Mouse (Mus musculus): ENCODE data around the gene Gm21983. TPM values are rescaled to one million over a fixed set of nuclear protein-coding genes. Genes with fewer than 3 reads are reported as not detected.

Gm21983 gene
- polyA plus RNA-seq, 2 experiments = 0.62 to 5.2 TPM

DNA sequence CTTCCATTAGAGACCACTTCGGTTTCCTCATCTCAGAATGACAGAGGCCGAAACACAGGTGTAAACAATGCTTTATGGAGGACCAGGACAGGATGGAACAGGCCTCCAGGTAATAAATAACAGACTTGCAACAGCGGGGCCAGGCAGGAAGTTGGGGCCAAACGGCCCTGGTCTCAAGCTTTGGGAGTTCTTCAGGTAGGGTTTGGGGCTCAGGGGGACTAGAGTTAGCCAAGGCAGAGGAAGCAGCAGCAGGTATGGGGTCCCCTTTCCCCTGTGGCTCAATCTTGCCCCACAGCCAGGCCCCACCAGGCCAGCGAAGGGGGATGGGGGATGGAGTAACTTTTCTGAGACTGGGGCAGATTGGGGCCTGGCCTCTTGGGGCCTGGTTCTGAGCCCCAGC, 12.5 kb downstream of the Gm21983 start:
- no peak overlapping the region for H3K9ac ChIP-seq (ENCODE audit: low read depth, low read length, severe bottlenecking)
- 82% methylated on average over 5 of the region's 5 CpGs for WGBS
- no peak overlapping the region for H3K27ac ChIP-seq (replicated peaks; ENCODE audit: low read depth, low read length)

DNA sequence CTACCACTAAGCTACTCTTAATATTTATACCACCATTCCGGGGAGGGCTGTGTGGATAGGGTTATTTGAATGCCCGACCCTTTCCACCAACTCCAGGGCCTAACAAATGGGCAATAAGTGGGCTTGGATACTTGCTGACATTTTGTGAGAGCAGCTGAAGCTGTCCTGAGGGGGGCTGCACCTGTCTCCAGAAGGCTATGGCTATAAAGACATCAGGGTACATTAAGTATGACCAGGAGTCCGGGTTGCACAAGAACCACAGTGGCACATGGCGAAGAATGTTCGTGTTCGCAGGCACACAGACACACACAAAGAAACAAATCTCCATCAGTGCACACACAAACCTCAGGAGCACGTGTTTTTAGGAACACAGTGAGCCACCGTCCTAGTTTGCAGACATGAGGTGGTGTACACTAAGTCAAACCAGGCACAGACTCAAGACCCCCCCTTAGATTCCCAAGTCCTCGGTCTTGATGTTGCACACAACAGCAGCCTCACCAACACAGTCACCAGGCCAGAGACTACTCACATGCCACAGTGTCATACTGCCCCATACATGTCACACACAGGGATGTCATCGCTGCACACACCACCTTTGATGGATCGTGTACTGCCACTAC, 13.3 kb downstream of the Gm21983 start:
- Histone ChIP-seq H3K36me3 (ENCODE audit: control insufficient read depth, insufficient read depth, low read length) (peaks cover 58% of the 10 kb centered on the region), H3K9ac (ENCODE audit: low read depth, low read length, severe bottlenecking) (peak overlapping the region; percentile 86; the same call in 1 of the 2 replicates), H3K9me3 (ENCODE audit: control insufficient read depth, low read length) (no peaks in the 10 kb centered on the region), H3K4me3 (replicated peaks; ENCODE audit: low read length) (peak overlapping the region; percentile 66), H3K4me1 (ENCODE audit: control insufficient read depth, insufficient read depth, low read length) (peaks cover 29% of the 10 kb centered on the region), H3K27me3 (ENCODE audit: control insufficient read depth, insufficient read depth, low read length) (no peaks in the 10 kb centered on the region), H3K27ac (replicated peaks; ENCODE audit: low read depth, low read length) (peak overlapping the region; percentile 92), H3K4me2 (replicated peaks; ENCODE audit: low read depth, low read length, severe bottlenecking) (peak overlapping the region; percentile 72)
- 76% methylated on average over 11 of the region's 11 CpGs for WGBS
- DNase-seq (ENCODE audit: low spot score) = no peak
- no peak for ATAC-seq (ENCODE audit: low FRiP score, low read depth)
- TF ChIP-seq POLR2A (IDR thresholded peaks at IDR 0.05; ENCODE audit: borderline replicate concordance, extremely low read depth, insufficient read depth, insufficient read length) = no peak

More for the DNA sequence above, 12.5 kb downstream of the Gm21983 start:
- no peak for TF ChIP-seq POLR2A (IDR thresholded peaks at IDR 0.05; ENCODE audit: borderline replicate concordance, extremely low read depth, insufficient read depth, insufficient read length)
- H3K36me3 ChIP-seq (ENCODE audit: control insufficient read depth, insufficient read depth, low read length) = peaks cover 58% of the 10 kb centered on the region
- DNase-seq (ENCODE audit: low spot score) = no peak
- H3K27me3 ChIP-seq (ENCODE audit: control insufficient read depth, insufficient read depth, low read length) = no peaks in the 10 kb centered on the region
- H3K4me1 ChIP-seq (ENCODE audit: control insufficient read depth, insufficient read depth, low read length) = peaks cover 22% of the 10 kb centered on the region
- no peak overlapping the region for H3K4me2 ChIP-seq (replicated peaks; ENCODE audit: low read depth, low read length, severe bottlenecking)
- H3K9me3 ChIP-seq (ENCODE audit: control insufficient read depth, low read length) = no peaks in the 10 kb centered on the region
- no peak overlapping the region for H3K4me3 ChIP-seq (replicated peaks; ENCODE audit: low read length)
- ATAC-seq (ENCODE audit: low FRiP score, low read depth) = no peak

DNA sequence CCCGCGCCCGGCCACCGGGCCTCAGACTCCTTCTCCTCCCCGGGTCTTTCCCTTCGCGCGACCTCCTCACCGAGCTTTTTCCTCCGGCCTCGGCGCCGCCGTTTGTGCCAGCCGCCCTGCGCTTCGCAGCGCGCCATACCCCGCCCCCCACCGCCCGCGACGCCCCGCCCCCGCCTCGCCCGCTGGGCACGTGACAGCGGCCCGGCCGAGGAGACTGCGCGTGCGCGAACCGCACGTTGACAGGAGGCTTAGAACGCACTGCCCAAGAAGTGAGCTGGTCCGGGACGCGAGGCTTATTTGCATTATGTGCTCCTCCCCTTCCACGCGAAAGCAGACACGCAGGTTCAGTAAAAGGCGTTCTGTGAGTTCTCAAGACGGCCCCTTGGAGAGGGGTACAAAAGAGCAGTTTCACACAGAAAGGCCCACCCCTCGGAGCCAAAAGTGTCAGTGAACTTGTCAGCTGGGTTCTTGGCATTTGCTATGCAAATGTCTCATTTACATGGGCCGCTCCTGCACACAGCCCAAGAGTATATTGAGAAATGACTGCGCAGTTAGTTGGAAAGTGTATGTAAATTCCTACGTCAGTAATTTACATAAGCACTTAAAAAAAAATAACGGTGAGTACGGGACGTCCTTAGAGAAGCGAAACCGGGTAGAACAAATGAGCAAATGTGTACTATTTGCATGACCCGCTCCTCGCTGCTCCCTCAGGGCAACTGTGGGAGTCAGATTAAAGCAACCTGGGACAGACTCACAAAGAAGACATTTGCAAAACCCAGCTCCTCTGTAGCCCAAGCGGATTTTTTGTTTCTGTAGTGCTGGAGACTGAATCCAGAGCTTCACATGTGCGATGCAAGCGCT, 14.0 kb downstream of the Gm21983 start, which contains the start of gene Egln2:
Egln2 (minus strand) TSS at position 189 of the 861 bp plus-strand sequence.
- no peaks in the 10 kb centered on the region for H3K27me3 ChIP-seq (ENCODE audit: control insufficient read depth, insufficient read depth, low read length)
- no peak for TF ChIP-seq POLR2A (IDR thresholded peaks at IDR 0.05; ENCODE audit: borderline replicate concordance, extremely low read depth, insufficient read depth, insufficient read length)
- H3K36me3 ChIP-seq (ENCODE audit: control insufficient read depth, insufficient read depth, low read length) = peaks cover 58% of the 10 kb centered on the region
- peak within 1 kb of the TSS; percentile 72 for H3K4me2 ChIP-seq (replicated peaks; ENCODE audit: low read depth, low read length, severe bottlenecking)
- peak; percentile 89 for ATAC-seq (ENCODE audit: low FRiP score, low read depth)
- H3K9ac ChIP-seq (ENCODE audit: low read depth, low read length, severe bottlenecking) = peak within 1 kb of the TSS; percentile 86
- DNase-seq (ENCODE audit: low spot score) = peak; percentile 90
- H3K9me3 ChIP-seq (ENCODE audit: control insufficient read depth, low read length) = no peaks in the 10 kb centered on the region
- H3K4me1 ChIP-seq (ENCODE audit: control insufficient read depth, insufficient read depth, low read length) = peaks cover 29% of the 10 kb centered on the region
- peak within 1 kb of the TSS; percentile 66 for H3K4me3 ChIP-seq (replicated peaks; ENCODE audit: low read length)
- peak within 1 kb of the TSS; percentile 92 for H3K27ac ChIP-seq (replicated peaks; ENCODE audit: low read depth, low read length)
- WGBS = 1% methylated on average over 44 of the region's 61 CpGs

GRCm38 (mm10) chr7:27166229-27166613, 14.7 kb downstream of the Gm21983 start:
- Histone ChIP-seq H3K27ac (replicated peaks; ENCODE audit: low read depth, low read length) (peak overlapping the region; percentile 92), H3K4me1 (ENCODE audit: control insufficient read depth, insufficient read depth, low read length) (peaks cover 29% of the 10 kb centered on the region), H3K9me3 (ENCODE audit: control insufficient read depth, low read length) (no peaks in the 10 kb centered on the region), H3K36me3 (ENCODE audit: control insufficient read depth, insufficient read depth, low read length) (peaks cover 54% of the 10 kb centered on the region), H3K4me3 (replicated peaks; ENCODE audit: low read length) (peak overlapping the region; percentile 66), H3K9ac (ENCODE audit: low read depth, low read length, severe bottlenecking) (peak overlapping the region; percentile 86), H3K4me2 (replicated peaks; ENCODE audit: low read depth, low read length, severe bottlenecking) (peak overlapping the region; percentile 72), H3K27me3 (ENCODE audit: control insufficient read depth, insufficient read depth, low read length) (no peaks in the 10 kb centered on the region)
- TF ChIP-seq POLR2A (IDR thresholded peaks at IDR 0.05; ENCODE audit: borderline replicate concordance, extremely low read depth, insufficient read depth, insufficient read length) = no peak
- ATAC-seq (ENCODE audit: low FRiP score, low read depth) (peak; percentile 84), DNase-seq (ENCODE audit: low spot score) (peak; percentile 87)
- WGBS = 1% methylated on average over 27 of the region's 43 CpGs

DNA sequence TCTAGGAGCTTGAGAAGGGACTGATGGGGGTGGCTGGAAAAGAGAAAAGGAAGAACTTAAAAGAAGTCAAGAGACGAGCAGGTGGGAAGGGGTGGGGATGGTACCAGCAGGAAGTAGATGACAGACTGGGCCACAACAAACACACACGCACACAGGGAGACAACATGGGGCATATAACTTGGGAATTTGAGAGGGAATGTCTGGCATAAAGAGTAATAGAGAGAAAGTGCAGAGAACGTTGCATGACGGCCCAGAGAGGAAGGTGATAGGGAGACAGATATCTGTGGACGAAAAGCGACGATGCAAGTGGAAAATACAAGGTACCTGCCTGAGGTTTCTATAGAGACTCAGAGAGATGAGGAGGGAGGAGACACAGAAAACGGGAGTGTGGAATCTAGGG, 15.2 kb downstream of the Gm21983 start:
- Histone ChIP-seq H3K4me3 (replicated peaks; ENCODE audit: low read length) (peak overlapping the region; percentile 66), H3K9ac (ENCODE audit: low read depth, low read length, severe bottlenecking) (peak overlapping the region; percentile 86), H3K4me1 (ENCODE audit: control insufficient read depth, insufficient read depth, low read length) (peaks cover 29% of the 10 kb centered on the region), H3K9me3 (ENCODE audit: control insufficient read depth, low read length) (no peaks in the 10 kb centered on the region), H3K27ac (replicated peaks; ENCODE audit: low read depth, low read length) (peak overlapping the region; percentile 92), H3K27me3 (ENCODE audit: control insufficient read depth, insufficient read depth, low read length) (no peaks in the 10 kb centered on the region), H3K36me3 (ENCODE audit: control insufficient read depth, insufficient read depth, low read length) (peaks cover 54% of the 10 kb centered on the region), H3K4me2 (replicated peaks; ENCODE audit: low read depth, low read length, severe bottlenecking) (peak overlapping the region; percentile 72)
- DNase-seq (ENCODE audit: low spot score) = no peak
- no peak for TF ChIP-seq POLR2A (IDR thresholded peaks at IDR 0.05; ENCODE audit: borderline replicate concordance, extremely low read depth, insufficient read depth, insufficient read length)
- ATAC-seq (ENCODE audit: low FRiP score, low read depth) = no peak
- WGBS = 4% methylated on average over 8 of the region's 8 CpGs

Data from limb, embryonic 14.5 days (tissue).